Mouse (Mus musculus) ES-CJ7 (cell line): ENCODE data around the gene Kantr.

Source experiments
- DNase-seq: peaks from one replicate; pipeline ENCODE4 v3.0.0; 2011; ENCODE audit warnings: low read depth, low spot score

The Kantr gene

DNA sequence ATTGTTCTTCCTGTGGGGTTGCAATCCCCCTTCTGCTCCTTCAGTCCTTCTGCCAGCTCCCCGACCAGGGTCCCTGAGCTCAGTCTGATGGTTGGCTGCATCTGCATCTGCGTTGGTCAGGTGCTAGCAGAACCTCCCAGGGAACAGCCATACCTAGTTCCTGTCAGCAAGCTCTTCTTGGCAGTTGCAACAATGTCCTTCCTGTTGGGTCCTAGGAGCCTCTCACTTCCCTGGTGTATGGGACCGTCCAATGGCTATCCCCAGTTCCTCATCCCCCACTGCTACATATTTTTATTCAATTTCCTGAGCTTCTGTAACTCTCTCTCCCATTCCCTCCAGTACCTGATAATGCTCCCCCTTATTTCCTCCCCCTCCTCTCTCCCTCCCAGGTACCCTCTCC lies 42.5 kb downstream of the Kantr start:
- no peak for DNase-seq

GRCm38 (mm10) chrX:152279384-152279783 lies 47.9 kb downstream of the Kantr start:
- DNase-seq = no peak

GRCm38 (mm10) chrX:152271189-152271588 lies 56.1 kb downstream of the Kantr start:
- DNase-seq = no peak
